Mouse (Mus musculus): ENCODE results near the gene Fermt1. TPM values are rescaled to one million over a fixed set of nuclear protein-coding genes. Genes with fewer than 3 reads are reported as not detected.

The Fermt1 gene
- polyA plus RNA-seq, 1 experiment from 2014 or later: 3.2 TPM

DNA sequence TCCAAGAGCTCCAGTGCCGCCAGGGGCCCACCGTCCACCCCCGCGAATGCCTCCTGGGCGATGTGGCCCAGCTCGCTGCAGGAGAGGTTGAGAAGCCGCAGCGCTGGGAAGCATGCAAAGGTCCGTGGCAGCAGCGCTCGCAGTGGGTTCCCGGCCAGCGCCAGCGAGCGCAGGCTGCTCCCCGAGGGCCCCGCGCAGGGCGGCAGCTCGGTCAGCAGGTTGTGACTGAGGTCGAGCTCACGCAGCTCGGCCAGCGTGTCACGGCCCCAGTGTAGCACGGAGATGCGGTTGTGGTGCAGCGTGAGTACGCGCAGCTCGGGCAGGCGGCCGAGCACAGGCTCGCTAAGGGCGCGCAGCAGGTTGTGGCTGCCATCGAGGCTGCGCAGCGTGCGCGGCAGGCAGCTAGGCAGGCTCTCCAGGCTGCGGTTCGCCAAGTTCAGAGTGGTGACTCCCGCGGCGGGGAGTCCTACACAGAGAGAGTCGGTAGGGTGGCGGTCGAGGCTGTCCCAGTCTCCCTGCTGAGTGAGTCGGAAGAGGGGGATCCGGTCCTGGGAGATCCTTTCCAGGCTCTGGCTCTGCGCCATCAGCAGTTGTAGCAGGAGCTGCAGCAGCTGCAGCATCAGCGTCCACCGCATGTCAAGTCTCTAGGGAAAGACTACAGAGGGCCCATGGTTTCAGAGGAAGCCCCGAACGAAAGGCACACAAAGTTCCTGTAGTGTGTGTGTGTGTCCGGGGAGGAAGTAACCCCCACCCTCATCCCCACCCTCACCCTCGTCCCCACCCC lies 66.3 kb downstream of the Fermt1 start:
- Histone ChIP-seq H3K27ac (ENCODE audit: low read depth, low read length) (no peak overlapping the region), H3K4me2 (ENCODE audit: low read depth, low read length, severe bottlenecking) (peak overlapping the region; percentile 87), H3K9me3 (ENCODE audit: control insufficient read depth, low read length) (no peaks in the 10 kb centered on the region), H3K4me3 (ENCODE audit: low read depth, low read length) (peak overlapping the region; percentile 46), H3K4me1 (replicated peaks; ENCODE audit: control insufficient read depth, insufficient read depth, low read length) (peaks cover 2% of the 10 kb centered on the region; the same call in 1 of the 2 replicates), H3K27me3 (ENCODE audit: control insufficient read depth, insufficient read depth, low read length) (peaks cover 23% of the 10 kb centered on the region), H3K9ac (ENCODE audit: low read length) (peak overlapping the region; percentile 45), H3K36me3 (ENCODE audit: control insufficient read depth, insufficient read depth, low read length) (no peaks in the 10 kb centered on the region)
- under 1% methylated on average over 58 of the region's 58 CpGs for WGBS
- peak; percentile 76 for DNase-seq (ENCODE audit: low spot score)
- peak; percentile 53 for ATAC-seq (replicated peaks; ENCODE audit: low FRiP score)

- peaks cover 23% of the 10 kb centered on the region for H3K27me3 ChIP-seq (ENCODE audit: control insufficient read depth, insufficient read depth, low read length)
- WGBS: 57% methylated on average over 1 of the region's 1 CpGs
- no peak overlapping the region for H3K4me2 ChIP-seq (ENCODE audit: low read depth, low read length, severe bottlenecking)
- peaks cover 2% of the 10 kb centered on the region; the same call in 1 of the 2 replicates for H3K4me1 ChIP-seq (replicated peaks; ENCODE audit: control insufficient read depth, insufficient read depth, low read length)
- no peaks in the 10 kb centered on the region for H3K36me3 ChIP-seq (ENCODE audit: control insufficient read depth, insufficient read depth, low read length)
- H3K9me3 ChIP-seq (ENCODE audit: control insufficient read depth, low read length): no peaks in the 10 kb centered on the region
- H3K4me3 ChIP-seq (ENCODE audit: low read depth, low read length): no peak overlapping the region
- ATAC-seq (replicated peaks; ENCODE audit: low FRiP score): no peak
- H3K27ac ChIP-seq (ENCODE audit: low read depth, low read length): no peak overlapping the region
- no peak overlapping the region for H3K9ac ChIP-seq (ENCODE audit: low read length)
- DNase-seq (ENCODE audit: low spot score): no peak
Measured at GRCm38 (mm10) chr2:132876991-132877390, 68.7 kb downstream of the Fermt1 start.

DNA sequence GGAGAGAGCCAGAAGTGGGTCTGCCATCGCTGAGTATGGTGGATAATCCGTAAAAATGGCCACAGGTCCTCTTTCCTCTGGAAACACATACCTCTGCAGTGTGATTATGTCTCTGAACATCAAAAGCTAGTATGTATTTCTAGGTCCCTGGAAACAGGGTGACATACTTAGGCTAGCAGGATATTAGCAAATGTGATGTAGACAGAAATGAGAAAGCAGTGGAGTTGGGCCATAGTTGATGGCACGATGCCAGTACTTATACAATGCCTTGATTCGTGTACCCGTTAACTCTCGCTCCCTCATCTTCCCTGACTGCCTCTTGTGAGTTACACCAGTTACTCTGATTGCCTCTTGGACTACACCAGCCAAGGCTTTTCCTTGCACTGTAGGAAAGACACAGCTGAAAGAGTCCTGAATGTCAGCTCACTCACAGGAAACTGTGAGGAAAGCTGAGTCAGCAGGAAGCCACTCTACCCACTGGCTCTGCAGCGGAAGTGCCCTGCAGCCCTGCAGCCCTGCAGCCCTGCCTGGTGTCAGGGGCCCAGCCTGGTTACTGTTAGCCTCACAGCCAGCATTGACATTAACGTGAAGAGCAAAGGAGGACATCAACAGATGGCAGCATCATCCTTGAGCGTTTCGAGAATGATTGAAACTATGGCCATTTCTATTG lies 71.9 kb downstream of the Fermt1 start:
- Histone ChIP-seq H3K27ac (ENCODE audit: low read depth, low read length) (no peak overlapping the region), H3K4me1 (replicated peaks; ENCODE audit: control insufficient read depth, insufficient read depth, low read length) (no peaks in the 10 kb centered on the region; the same call in 1 of the 2 replicates), H3K27me3 (ENCODE audit: control insufficient read depth, insufficient read depth, low read length) (peaks cover 9% of the 10 kb centered on the region), H3K4me2 (ENCODE audit: low read depth, low read length, severe bottlenecking) (no peak overlapping the region), H3K36me3 (ENCODE audit: control insufficient read depth, insufficient read depth, low read length) (no peaks in the 10 kb centered on the region), H3K9ac (ENCODE audit: low read length) (no peak overlapping the region), H3K4me3 (ENCODE audit: low read depth, low read length) (no peak overlapping the region), H3K9me3 (ENCODE audit: control insufficient read depth, low read length) (no peaks in the 10 kb centered on the region)
- no peak for ATAC-seq (replicated peaks; ENCODE audit: low FRiP score)
- no peak for DNase-seq (ENCODE audit: low spot score)
- 89% methylated on average over 10 of the region's 10 CpGs for WGBS

DNA sequence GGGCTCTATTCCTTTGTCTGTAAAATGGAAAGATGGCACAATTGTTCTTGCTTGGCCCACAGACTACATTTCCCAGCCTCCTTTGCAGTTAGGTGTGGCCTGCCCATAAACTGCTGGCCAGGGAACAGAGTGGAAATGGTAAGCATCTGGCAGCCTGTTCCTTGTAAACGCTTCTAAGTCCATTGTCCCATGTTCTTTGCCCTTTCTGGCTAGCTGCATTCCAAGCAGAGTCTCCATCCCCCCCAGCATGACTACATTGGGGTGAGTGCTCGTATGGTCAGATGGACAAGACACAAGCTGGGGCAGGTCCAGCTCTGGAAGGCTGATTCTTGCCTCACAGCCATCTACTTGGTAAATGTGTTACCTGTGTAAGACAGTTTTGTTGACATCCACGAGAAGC lies 74.0 kb downstream of the Fermt1 start:
- H3K4me1 ChIP-seq (replicated peaks; ENCODE audit: control insufficient read depth, insufficient read depth, low read length): no peaks in the 10 kb centered on the region
- no peak overlapping the region for H3K4me3 ChIP-seq (ENCODE audit: low read depth, low read length)
- no peaks in the 10 kb centered on the region for H3K36me3 ChIP-seq (ENCODE audit: control insufficient read depth, insufficient read depth, low read length)
- H3K27me3 ChIP-seq (ENCODE audit: control insufficient read depth, insufficient read depth, low read length): no peaks in the 10 kb centered on the region
- H3K27ac ChIP-seq (ENCODE audit: low read depth, low read length): no peak overlapping the region
- H3K9ac ChIP-seq (ENCODE audit: low read length): no peak overlapping the region
- 84% methylated on average over 3 of the region's 3 CpGs for WGBS
- H3K4me2 ChIP-seq (ENCODE audit: low read depth, low read length, severe bottlenecking): no peak overlapping the region
- ATAC-seq (replicated peaks; ENCODE audit: low FRiP score): no peak
- DNase-seq (ENCODE audit: low spot score): no peak
- no peaks in the 10 kb centered on the region for H3K9me3 ChIP-seq (ENCODE audit: control insufficient read depth, low read length)

GRCm38 (mm10) chr2:132870286-132870685 lies 75.4 kb downstream of the Fermt1 start:
- H3K27me3 ChIP-seq (ENCODE audit: control insufficient read depth, insufficient read depth, low read length): no peaks in the 10 kb centered on the region
- ATAC-seq (replicated peaks; ENCODE audit: low FRiP score): no peak
- no peak overlapping the region for H3K4me2 ChIP-seq (ENCODE audit: low read depth, low read length, severe bottlenecking)
- H3K4me3 ChIP-seq (ENCODE audit: low read depth, low read length): no peak overlapping the region
- H3K9ac ChIP-seq (ENCODE audit: low read length): no peak overlapping the region
- 80% methylated on average over 4 of the region's 4 CpGs for WGBS
- no peak for DNase-seq (ENCODE audit: low spot score)
- H3K27ac ChIP-seq (ENCODE audit: low read depth, low read length): no peak overlapping the region
- H3K4me1 ChIP-seq (replicated peaks; ENCODE audit: control insufficient read depth, insufficient read depth, low read length): no peaks in the 10 kb centered on the region
- H3K36me3 ChIP-seq (ENCODE audit: control insufficient read depth, insufficient read depth, low read length): no peaks in the 10 kb centered on the region
- H3K9me3 ChIP-seq (ENCODE audit: control insufficient read depth, low read length): no peaks in the 10 kb centered on the region

DNA sequence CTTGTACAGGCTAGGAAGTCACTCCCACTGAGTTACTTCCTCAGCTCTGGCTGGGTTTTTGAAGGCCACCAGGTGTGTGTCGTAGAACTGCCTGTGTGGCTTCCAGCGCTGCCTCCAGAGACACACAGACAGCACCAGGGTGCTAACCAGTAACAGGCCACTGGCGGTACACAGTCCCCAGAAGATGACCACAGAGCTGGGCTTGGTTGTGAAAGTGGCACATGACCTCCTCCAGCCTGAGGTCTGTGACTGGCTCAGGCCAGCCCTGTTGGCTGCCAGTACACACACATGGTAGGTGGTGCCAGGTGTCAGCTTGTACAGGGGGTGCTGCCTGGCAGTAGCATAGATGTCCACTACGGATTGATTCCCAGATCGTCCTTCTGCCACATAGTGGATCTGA lies 76.0 kb downstream of the Fermt1 start:
- ATAC-seq (replicated peaks; ENCODE audit: low FRiP score) (no peak), DNase-seq (ENCODE audit: low spot score) (no peak)
- Histone ChIP-seq H3K27me3 (ENCODE audit: control insufficient read depth, insufficient read depth, low read length) (no peaks in the 10 kb centered on the region), H3K4me1 (replicated peaks; ENCODE audit: control insufficient read depth, insufficient read depth, low read length) (no peaks in the 10 kb centered on the region), H3K9me3 (ENCODE audit: control insufficient read depth, low read length) (no peaks in the 10 kb centered on the region), H3K4me2 (ENCODE audit: low read depth, low read length, severe bottlenecking) (no peak overlapping the region), H3K27ac (ENCODE audit: low read depth, low read length) (no peak overlapping the region), H3K9ac (ENCODE audit: low read length) (no peak overlapping the region), H3K36me3 (ENCODE audit: control insufficient read depth, insufficient read depth, low read length) (no peaks in the 10 kb centered on the region), H3K4me3 (ENCODE audit: low read depth, low read length) (no peak overlapping the region)
- 86% methylated on average over 5 of the region's 5 CpGs for WGBS

DNA sequence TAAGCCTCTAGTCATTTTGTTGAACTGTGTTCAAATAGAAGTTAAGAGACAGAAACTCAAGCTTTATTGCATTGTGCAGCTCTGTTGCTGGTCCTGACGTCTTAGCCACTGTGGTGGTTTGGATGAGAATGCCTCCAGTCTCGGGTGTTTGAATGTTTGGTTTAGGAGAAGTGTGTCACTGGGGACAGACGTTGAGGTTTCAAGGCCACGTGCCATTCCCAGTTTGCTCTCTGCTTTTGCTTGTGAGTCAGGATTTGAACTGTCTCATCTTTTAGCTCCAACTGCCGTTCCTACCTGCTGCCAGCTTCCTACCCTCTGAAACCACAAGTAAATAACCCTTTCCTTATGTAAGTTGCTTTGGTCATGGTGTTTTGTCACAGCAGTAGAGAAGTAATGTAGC lies 78.2 kb downstream of the Fermt1 start:
- WGBS: 83% methylated on average over 5 of the region's 5 CpGs
- H3K27me3 ChIP-seq (ENCODE audit: control insufficient read depth, insufficient read depth, low read length): no peaks in the 10 kb centered on the region
- H3K36me3 ChIP-seq (ENCODE audit: control insufficient read depth, insufficient read depth, low read length): no peaks in the 10 kb centered on the region
- DNase-seq (ENCODE audit: low spot score) (no peak), ATAC-seq (replicated peaks; ENCODE audit: low FRiP score) (no peak)
- H3K4me2 ChIP-seq (ENCODE audit: low read depth, low read length, severe bottlenecking): no peak overlapping the region
- no peak overlapping the region for H3K9ac ChIP-seq (ENCODE audit: low read length)
- H3K27ac ChIP-seq (ENCODE audit: low read depth, low read length): no peak overlapping the region
- no peak overlapping the region for H3K4me3 ChIP-seq (ENCODE audit: low read depth, low read length)
- no peaks in the 10 kb centered on the region for H3K4me1 ChIP-seq (replicated peaks; ENCODE audit: control insufficient read depth, insufficient read depth, low read length)
- H3K9me3 ChIP-seq (ENCODE audit: control insufficient read depth, low read length): no peaks in the 10 kb centered on the region

GRCm38 (mm10) chr2:132863325-132863724 lies 82.4 kb downstream of the Fermt1 start:
- H3K27me3 ChIP-seq (ENCODE audit: control insufficient read depth, insufficient read depth, low read length): no peaks in the 10 kb centered on the region
- WGBS: 91% methylated on average over 2 of the region's 2 CpGs
- H3K4me3 ChIP-seq (ENCODE audit: low read depth, low read length): no peak overlapping the region
- ATAC-seq (replicated peaks; ENCODE audit: low FRiP score) (no peak), DNase-seq (ENCODE audit: low spot score) (no peak)
- H3K4me2 ChIP-seq (ENCODE audit: low read depth, low read length, severe bottlenecking): no peak overlapping the region
- H3K36me3 ChIP-seq (ENCODE audit: control insufficient read depth, insufficient read depth, low read length): no peaks in the 10 kb centered on the region
- H3K9ac ChIP-seq (ENCODE audit: low read length): no peak overlapping the region
- H3K4me1 ChIP-seq (replicated peaks; ENCODE audit: control insufficient read depth, insufficient read depth, low read length): no peaks in the 10 kb centered on the region
- no peaks in the 10 kb centered on the region for H3K9me3 ChIP-seq (ENCODE audit: control insufficient read depth, low read length)
- H3K27ac ChIP-seq (ENCODE audit: low read depth, low read length): no peak overlapping the region

Measured in forebrain, embryonic 11.5 days (tissue).